Mouse (Mus musculus) thymus, postnatal 25 days (tissue): ENCODE measurements around the gene Sec22c.

Experiments used
- DNase-seq: peaks from one replicate; pipeline ENCODE4 v3.0.0; 2022

The Sec22c gene

GRCm38 (mm10) chr9:121704646-121705625 lies at the start of gene Sec22c:
Sec22c (minus strand) TSS chr9:121705490.
- peak; percentile 93 for DNase-seq

- DNase-seq: no peak
Observed at GRCm38 (mm10) chr9:121754624-121755023, 49.3 kb upstream of the Sec22c start.

GRCm38 (mm10) chr9:121752774-121753173 lies 47.5 kb upstream of the Sec22c start:
- no peak for DNase-seq

- no peak for DNase-seq
Observed at GRCm38 (mm10) chr9:121744051-121744450, 38.8 kb upstream of the Sec22c start.

- DNase-seq: no peak
Observed at GRCm38 (mm10) chr9:121741168-121741567, 35.9 kb upstream of the Sec22c start.

GRCm38 (mm10) chr9:121740490-121740889 lies 35.2 kb upstream of the Sec22c start:
- DNase-seq: no peak

GRCm38 (mm10) chr9:121719347-121720331 lies 14.3 kb upstream of the Sec22c start:
- DNase-seq: peak; percentile 44

- DNase-seq: peak; percentile 97
Observed at GRCm38 (mm10) chr9:121718792-121719318, 13.6 kb upstream of the Sec22c start, which contains the start of gene Nktr. Nktr (plus strand) TSS chr9:121719169.

- DNase-seq: no peak
Observed at GRCm38 (mm10) chr9:121718070-121718705, 12.9 kb upstream of the Sec22c start.

GRCm38 (mm10) chr9:121717048-121717447 lies 11.8 kb upstream of the Sec22c start:
- no peak for DNase-seq

- no peak for DNase-seq
Observed at GRCm38 (mm10) chr9:121710584-121710975, 5.3 kb upstream of the Sec22c start.

- DNase-seq: peak; percentile 96
Observed at GRCm38 (mm10) chr9:121709898-121710583, 4.8 kb upstream of the Sec22c start, which contains the start of gene Ss18l2. Ss18l2 (plus strand) TSS chr9:121710329.

- DNase-seq: no peak
Observed at GRCm38 (mm10) chr9:121708506-121709486, 3.5 kb upstream of the Sec22c start.

- DNase-seq: no peak
Observed at GRCm38 (mm10) chr9:121707801-121708200, 2.5 kb upstream of the Sec22c start.

- DNase-seq: no peak
Observed at GRCm38 (mm10) chr9:121706029-121706675, 862 bp upstream of the Sec22c start.

- no peak for DNase-seq
Observed at GRCm38 (mm10) chr9:121704261-121704645, 1.0 kb downstream of the Sec22c start.

- peak; percentile 73 for DNase-seq
Observed at GRCm38 (mm10) chr9:121697150-121698049, 7.9 kb downstream of the Sec22c start.

- DNase-seq: no peak
Observed at GRCm38 (mm10) chr9:121696626-121697025, 8.7 kb downstream of the Sec22c start.

GRCm38 (mm10) chr9:121694736-121695135 lies 10.6 kb downstream of the Sec22c start:
- DNase-seq: no peak
